Mouse (Mus musculus): ENCODE measurements at regions not wholly inside any gene's neighbourhood (a gene's known extent, or its start where the extent isn't known, plus 50 kb on each side); places are given as distances from the start of the nearest gene placed in this dataset.

- Histone ChIP-seq H3K27ac (ENCODE audit: insufficient read depth, low read depth, low read length) (no peak overlapping the region), H3K4me3 (ENCODE audit: insufficient read depth, low read depth, low read length) (no peak overlapping the region), H3K4me1 (ENCODE audit: control insufficient read depth, insufficient read depth, low read length) (no peaks in the 10 kb centered on the region)
- TF ChIP-seq CTCF (IDR thresholded peaks at IDR 0.05; ENCODE audit: insufficient read depth, low read depth, low read length), result no peak
- TF ChIP-seq POLR2A (IDR thresholded peaks at IDR 0.05; ENCODE audit: insufficient read depth, low read depth, low read length), result no peak
- WGBS, result 69% methylated on average over 16 of the region's 16 CpGs
Observed at GRCm38 (mm10) chr2:114918420-114919332, 263.9 kb upstream of the Dph6 start.

DNA sequence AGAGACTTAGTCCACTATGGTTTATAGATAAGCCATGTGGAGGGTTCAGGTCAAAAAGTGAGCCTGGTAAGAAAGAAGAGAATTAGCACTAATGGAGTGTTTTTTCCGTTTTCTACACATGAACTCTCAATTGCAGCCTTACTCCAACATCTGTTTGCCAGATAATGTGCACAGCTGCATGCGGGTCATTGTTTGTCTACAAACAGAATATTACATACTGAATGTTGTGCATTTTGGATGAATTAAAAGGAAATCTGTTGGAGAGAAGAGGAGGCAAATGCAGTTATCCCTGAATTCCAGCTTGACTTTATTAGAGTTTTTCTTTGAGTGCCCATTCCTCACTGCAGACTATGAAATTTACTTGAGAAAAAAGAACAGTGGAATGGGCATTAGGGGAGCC lies 269.1 kb upstream of the Dph6 start:
- H3K4me3 ChIP-seq (ENCODE audit: insufficient read depth, low read depth, low read length), result no peak overlapping the region
- TF ChIP-seq POLR2A (IDR thresholded peaks at IDR 0.05; ENCODE audit: insufficient read depth, low read depth, low read length), result no peak
- TF ChIP-seq CTCF (IDR thresholded peaks at IDR 0.05; ENCODE audit: insufficient read depth, low read depth, low read length), result no peak
- no peak overlapping the region for H3K27ac ChIP-seq (ENCODE audit: insufficient read depth, low read depth, low read length)
- 70% methylated on average over 2 of the region's 2 CpGs for WGBS
- no peaks in the 10 kb centered on the region for H3K4me1 ChIP-seq (ENCODE audit: control insufficient read depth, insufficient read depth, low read length)

GRCm38 (mm10) chr2:114935436-114935835 lies 280.7 kb upstream of the Dph6 start:
- Histone ChIP-seq H3K27ac (ENCODE audit: insufficient read depth, low read depth, low read length) (no peak overlapping the region), H3K4me3 (ENCODE audit: insufficient read depth, low read depth, low read length) (no peak overlapping the region), H3K4me1 (ENCODE audit: control insufficient read depth, insufficient read depth, low read length) (no peaks in the 10 kb centered on the region)
- no peak for TF ChIP-seq CTCF (IDR thresholded peaks at IDR 0.05; ENCODE audit: insufficient read depth, low read depth, low read length)
- TF ChIP-seq POLR2A (IDR thresholded peaks at IDR 0.05; ENCODE audit: insufficient read depth, low read depth, low read length), result no peak
- 90% methylated on average over 3 of the region's 3 CpGs for WGBS

DNA sequence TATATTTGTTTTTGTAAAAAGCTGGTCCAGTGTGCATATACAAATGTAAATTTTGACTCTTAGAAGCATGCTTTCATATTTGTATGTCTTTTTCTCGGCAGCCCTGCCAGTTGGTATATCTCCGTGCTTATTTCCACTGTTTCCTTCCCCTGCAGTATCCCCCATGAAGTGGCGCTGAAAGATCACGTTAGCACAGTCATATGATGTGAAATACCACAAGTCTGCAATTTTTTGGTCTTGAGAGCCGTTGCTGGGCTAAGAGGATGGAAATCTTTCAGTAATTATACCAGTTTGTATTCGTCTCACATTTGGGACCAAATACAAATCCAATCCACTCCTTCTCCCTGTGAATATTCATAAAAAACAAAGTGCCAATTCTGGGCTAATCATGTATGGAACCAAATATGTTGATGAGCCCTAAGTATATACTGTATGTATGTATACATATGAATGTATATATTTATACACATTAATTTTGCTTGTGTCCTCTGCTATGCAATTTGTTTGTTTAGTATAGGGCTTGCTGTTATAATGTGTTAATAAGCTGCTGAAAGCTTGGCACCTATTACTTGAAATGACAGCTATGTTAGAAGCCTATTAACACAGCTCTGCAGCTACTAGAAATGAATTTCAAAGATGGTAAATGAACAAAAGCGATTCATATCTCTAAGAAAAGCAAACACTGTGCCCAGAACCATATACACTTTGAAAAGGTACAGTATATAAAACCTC lies 283.8 kb upstream of the Dph6 start:
- H3K27ac ChIP-seq (ENCODE audit: insufficient read depth, low read depth, low read length), result no peak overlapping the region
- H3K4me1 ChIP-seq (ENCODE audit: control insufficient read depth, insufficient read depth, low read length), result no peaks in the 10 kb centered on the region
- WGBS, result 31% methylated on average over 7 of the region's 7 CpGs
- no peak overlapping the region for H3K4me3 ChIP-seq (ENCODE audit: insufficient read depth, low read depth, low read length)
- TF ChIP-seq CTCF (IDR thresholded peaks at IDR 0.05; ENCODE audit: insufficient read depth, low read depth, low read length), result no peak
- TF ChIP-seq POLR2A (IDR thresholded peaks at IDR 0.05; ENCODE audit: insufficient read depth, low read depth, low read length), result no peak

GRCm38 (mm10) chr2:114966111-114966510 lies 311.3 kb upstream of the Dph6 start:
- Histone ChIP-seq H3K4me1 (ENCODE audit: control insufficient read depth, insufficient read depth, low read length) (no peaks in the 10 kb centered on the region), H3K27ac (ENCODE audit: insufficient read depth, low read depth, low read length) (no peak overlapping the region), H3K4me3 (ENCODE audit: insufficient read depth, low read depth, low read length) (no peak overlapping the region)
- 94% methylated on average over 3 of the region's 3 CpGs for WGBS
- TF ChIP-seq CTCF (IDR thresholded peaks at IDR 0.05; ENCODE audit: insufficient read depth, low read depth, low read length) (no peak), POLR2A (IDR thresholded peaks at IDR 0.05; ENCODE audit: insufficient read depth, low read depth, low read length) (no peak)

GRCm38 (mm10) chr2:114968651-114969050 lies 313.9 kb upstream of the Dph6 start:
- H3K4me1 ChIP-seq (ENCODE audit: control insufficient read depth, insufficient read depth, low read length), result no peaks in the 10 kb centered on the region
- WGBS, result 77% methylated on average over 1 of the region's 1 CpGs
- no peak overlapping the region for H3K27ac ChIP-seq (ENCODE audit: insufficient read depth, low read depth, low read length)
- TF ChIP-seq CTCF (IDR thresholded peaks at IDR 0.05; ENCODE audit: insufficient read depth, low read depth, low read length), result no peak
- no peak for TF ChIP-seq POLR2A (IDR thresholded peaks at IDR 0.05; ENCODE audit: insufficient read depth, low read depth, low read length)
- H3K4me3 ChIP-seq (ENCODE audit: insufficient read depth, low read depth, low read length), result no peak overlapping the region

- no peak overlapping the region for H3K27ac ChIP-seq (ENCODE audit: insufficient read depth, low read depth, low read length)
- H3K4me3 ChIP-seq (ENCODE audit: insufficient read depth, low read depth, low read length), result no peak overlapping the region
- H3K4me1 ChIP-seq (ENCODE audit: control insufficient read depth, insufficient read depth, low read length), result no peaks in the 10 kb centered on the region
- TF ChIP-seq POLR2A (IDR thresholded peaks at IDR 0.05; ENCODE audit: insufficient read depth, low read depth, low read length) (no peak), CTCF (IDR thresholded peaks at IDR 0.05; ENCODE audit: insufficient read depth, low read depth, low read length) (no peak)
Observed at GRCm38 (mm10) chr2:114993419-114993818, 338.7 kb upstream of the Dph6 start.

DNA sequence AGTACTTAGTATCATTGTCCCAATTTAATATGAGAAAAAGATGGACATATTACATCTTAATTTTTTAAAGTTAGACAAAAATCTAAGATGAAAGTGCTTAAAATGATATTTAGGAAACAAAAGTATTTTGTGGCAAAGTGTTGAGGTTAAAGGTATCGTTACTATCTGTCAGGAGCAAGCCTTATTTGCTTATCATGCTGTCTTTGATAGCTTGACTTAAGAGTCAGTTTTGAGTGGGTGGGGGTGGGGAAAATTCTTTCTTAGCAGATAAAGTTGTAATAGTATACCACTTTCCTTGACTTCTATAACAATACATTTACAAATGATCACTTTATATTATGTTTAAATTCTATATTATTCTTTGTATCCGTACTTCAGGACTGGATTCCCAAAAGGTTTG lies 339.1 kb upstream of the Dph6 start:
- WGBS, result 90% methylated on average over 2 of the region's 2 CpGs
- TF ChIP-seq CTCF (IDR thresholded peaks at IDR 0.05; ENCODE audit: insufficient read depth, low read depth, low read length) (no peak), POLR2A (IDR thresholded peaks at IDR 0.05; ENCODE audit: insufficient read depth, low read depth, low read length) (no peak)
- H3K4me1 ChIP-seq (ENCODE audit: control insufficient read depth, insufficient read depth, low read length), result no peaks in the 10 kb centered on the region
- no peak overlapping the region for H3K27ac ChIP-seq (ENCODE audit: insufficient read depth, low read depth, low read length)
- H3K4me3 ChIP-seq (ENCODE audit: insufficient read depth, low read depth, low read length), result no peak overlapping the region

DNA sequence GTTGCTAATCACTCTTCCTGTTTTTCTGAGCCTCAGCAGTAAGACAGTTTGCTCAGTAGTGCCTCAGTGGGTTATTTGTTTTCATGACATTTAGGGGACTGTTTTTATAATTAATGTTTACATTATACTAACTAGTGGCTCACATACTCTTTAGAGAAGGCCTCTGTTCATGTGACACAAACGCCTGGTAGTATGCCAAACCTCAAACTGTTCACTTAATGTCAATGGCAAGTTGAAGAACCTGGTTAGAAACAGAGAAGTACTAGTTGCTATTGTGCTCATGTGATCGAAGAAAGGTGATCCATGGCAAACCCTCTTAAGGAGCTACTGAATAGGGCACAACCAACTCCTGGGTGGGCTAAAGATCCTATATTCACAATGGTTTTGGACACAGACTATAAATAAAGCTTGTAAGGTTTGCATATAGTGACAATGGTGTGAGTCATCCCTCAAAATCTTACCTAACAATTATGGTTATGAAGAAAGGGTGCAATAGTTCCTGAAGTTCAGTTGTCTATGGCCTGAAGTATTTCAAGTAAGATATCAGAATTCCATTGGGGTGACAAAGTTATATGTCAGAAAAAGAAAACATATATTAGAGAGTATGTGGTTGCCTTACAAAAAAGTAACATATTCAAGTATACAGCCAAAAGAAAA lies 340.1 kb upstream of the Dph6 start:
- no peak for TF ChIP-seq CTCF (IDR thresholded peaks at IDR 0.05; ENCODE audit: insufficient read depth, low read depth, low read length)
- no peak for TF ChIP-seq POLR2A (IDR thresholded peaks at IDR 0.05; ENCODE audit: insufficient read depth, low read depth, low read length)
- 73% methylated on average over 2 of the region's 2 CpGs for WGBS
- Histone ChIP-seq H3K4me3 (ENCODE audit: insufficient read depth, low read depth, low read length) (no peak overlapping the region), H3K4me1 (ENCODE audit: control insufficient read depth, insufficient read depth, low read length) (no peaks in the 10 kb centered on the region), H3K27ac (ENCODE audit: insufficient read depth, low read depth, low read length) (no peak overlapping the region)
